In genomic region chr2:117623955-117624354, GRCm38 (mm10) we compare ENCODE assay signal across 8 mouse cellular contexts.
DNase-seq lines count a peak whose midpoint lies in the region; TF ChIP-seq lines count a peak whose summit lies in the region.
"Had no signal": no experiment of that assay in that cellular context is flagged by ENCODE, and none has a peak within 500 bp of the region (broad histone marks: within the 10 kb centered on the region; RNA-seq: fewer than 3 reads in every experiment).

No protein-coding gene starts in this region.

- H3K9ac ChIP-seq in ES-Bruce4 (ENCODE audit: low read depth, poor library complexity, severe bottlenecking): no peak overlapping the region
- H3K9ac ChIP-seq: lung, embryonic 15.5 days had no signal

- H3K36me3 ChIP-seq in ES-Bruce4 (ENCODE audit: control insufficient read depth, insufficient read depth, low read length, poor library complexity, severe bottlenecking): no peaks in the 10 kb centered on the region
- H3K36me3 ChIP-seq: lung, embryonic 15.5 days had no signal

- no peaks in the 10 kb centered on the region for H3K27me3 ChIP-seq in ES-Bruce4 (ENCODE audit: control insufficient read depth, insufficient read depth, low read length, poor library complexity, severe bottlenecking)
- H3K27me3 ChIP-seq: lung, embryonic 15.5 days had no signal

- H3K4me1 ChIP-seq in ES-Bruce4 (ENCODE audit: control insufficient read depth, insufficient read depth, low read length): no peaks in the 10 kb centered on the region
- H3K4me1 ChIP-seq: lung, embryonic 15.5 days had no signal

- peak; percentile 30 for TF ChIP-seq CTCF in ES-Bruce4 (IDR thresholded peaks at IDR 0.05; ENCODE audit: low read depth, low read length)

- H3K4me3 ChIP-seq in ES-Bruce4 (ENCODE audit: low read depth, low read length): no peak overlapping the region
- H3K4me3 ChIP-seq: lung, embryonic 15.5 days had no signal

- no peak for TF ChIP-seq POLR2A in ES-Bruce4 (IDR thresholded peaks at IDR 0.05; ENCODE audit: insufficient read depth, low read length)

- no peak overlapping the region for H3K27ac ChIP-seq in ES-Bruce4 (ENCODE audit: insufficient read depth, low read length)
- H3K27ac ChIP-seq: lung, embryonic 15.5 days had no signal

- intact Hi-C loops in left cerebral cortex, postnatal 14 days (cut with DNase I): loop anchor here (5.0 kb wide), 1 partner anchor 82 kb away; no protein-coding TSS in a partner anchor
- intact Hi-C loops in left cerebral cortex, postnatal 36 days (cut with DNase I): no loop called here

- no peak for TF ChIP-seq EP300 in ES-Bruce4 (IDR thresholded peaks at IDR 0.05; ENCODE audit: insufficient read depth, low read depth, low read length)

- H3K9me3 ChIP-seq in ES-Bruce4 (replicated peaks; ENCODE audit: control insufficient read depth, insufficient read depth, low read length, poor library complexity, severe bottlenecking): no peaks in the 10 kb centered on the region
- H3K9me3 ChIP-seq: lung, embryonic 15.5 days had no signal

- DNase-seq in kidney, adult 9 months: peak; percentile 30
- no peak for DNase-seq in kidney, postnatal 10 days
- DNase-seq in adrenal gland, postnatal 10 days: peak; percentile 13
- peak; percentile 23 for DNase-seq in lung, postnatal 14 days
- no peak for DNase-seq in left cerebral cortex, postnatal 14 days (ENCODE audit: low spot score in 2 of 2)
- DNase-seq in left cerebral cortex, postnatal 36 days (ENCODE audit: low spot score in 2 of 2): no peak

Comparison
In these comparisons a context has a peak if more than half of its experiments do, and no peak if none do; other contexts are left out.
1. DNase-seq: peak in kidney, adult 9 months (single experiment), adrenal gland, postnatal 10 days (single experiment) and lung, postnatal 14 days (single experiment); none in kidney, postnatal 10 days (single experiment), left cerebral cortex, postnatal 14 days (0 of 2) and left cerebral cortex, postnatal 36 days (0 of 2).